Mouse (Mus musculus) CD4-positive helper T cell, adult 2 months (primary cell): ENCODE data around the gene March2.

ENCODE experiments used
- DNase-seq: peaks from one replicate; pipeline ENCODE4 v3.0.0-alpha.2; 2012; ENCODE audit warnings: low read depth, missing footprints, low spot score

March2 gene

DNA sequence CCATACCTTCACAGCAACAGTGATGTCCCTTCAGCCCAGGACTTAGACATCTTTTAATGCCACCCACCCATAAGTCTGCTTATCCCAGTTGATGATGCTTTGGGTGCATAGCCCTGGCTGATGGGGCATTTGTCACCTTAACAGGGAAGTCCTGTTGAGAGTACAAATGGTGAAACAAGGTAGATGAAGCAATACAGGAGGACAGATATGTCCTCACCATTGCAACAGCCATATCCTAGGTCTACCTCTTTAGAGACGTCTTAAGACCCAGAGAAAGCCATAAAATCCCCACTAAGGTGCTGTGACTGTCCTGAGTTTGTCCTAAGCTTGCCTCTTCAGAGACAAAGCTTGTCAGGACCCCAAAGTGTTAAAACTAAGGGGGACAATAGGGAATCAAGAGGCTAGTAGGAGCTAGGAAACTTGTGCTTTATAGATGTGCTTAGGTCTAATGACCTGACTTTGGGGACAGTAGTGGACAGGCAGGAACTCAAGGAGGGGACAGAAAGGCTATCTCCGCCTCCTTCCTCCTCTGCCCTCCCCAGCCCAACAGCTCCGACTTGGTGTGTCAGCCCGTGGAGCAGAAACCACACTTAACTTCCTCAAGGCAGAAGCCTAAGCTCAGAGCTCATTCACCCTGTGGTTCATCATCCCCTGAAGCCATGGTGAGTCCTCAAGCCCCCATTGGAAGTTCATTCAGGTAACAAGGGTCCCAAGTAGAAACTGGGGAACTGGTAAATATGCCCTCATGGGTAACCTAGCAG lies 80.8 kb downstream of the March2 start, which contains the start of gene Pram1:
Pram1 (plus strand) TSS at position 541 of the 761 bp plus-strand sequence.
- DNase-seq, result no peak

DNA sequence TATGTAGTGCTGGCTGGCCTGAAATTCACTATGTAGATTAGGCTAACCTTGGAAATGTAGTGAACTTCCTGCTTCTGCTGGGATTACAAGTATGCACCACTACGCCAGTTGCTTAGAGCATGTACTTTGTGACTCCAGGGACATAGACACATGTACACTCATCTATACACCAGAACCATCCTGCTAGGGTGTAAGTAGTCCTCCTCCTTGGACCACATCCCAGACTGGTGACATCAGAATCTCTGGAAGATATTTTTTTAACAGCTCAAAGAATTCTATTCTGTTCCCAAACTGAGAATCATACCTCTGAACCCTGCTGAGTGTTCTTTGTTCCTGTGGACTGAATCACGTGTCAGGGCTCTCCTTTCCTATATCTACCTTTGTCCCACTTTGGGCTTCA lies 81.4 kb downstream of the March2 start:
- no peak for DNase-seq
